Mouse (Mus musculus) liver, embryonic 16.5 days (tissue): ENCODE data around the gene Rabgap1. TPM values are rescaled to one million over a fixed set of nuclear protein-coding genes. Genes with fewer than 3 reads are reported as not detected.
A peak's percentile ranks its signal among the peaks of the same experiment; 100 is the strongest.

ENCODE experiments used
- ATAC-seq: fragments of 200-750 bp; cut with Nextera tagmentation; 2 replicates; pipeline ENCODE4 v1.8.0; 2017; ENCODE audit warnings: low read depth, mild to moderate bottlenecking, moderate number of reproducible peaks, moderate library complexity
- H3K27ac ChIP-seq: fragments of 300-500 bp; sonication (generic); 2 replicates; pipeline ENCODE4 v1.5.1; 2014; ENCODE audit warnings: mild to moderate bottlenecking, low read length
- H3K27me3 ChIP-seq: fragments of 300-500 bp; sonication (generic); 2 replicates; pipeline ENCODE4 v1.6.1; 2014; ENCODE audit warnings: low read depth, low read length, mixed read lengths; ENCODE audit not compliant: control insufficient read depth, insufficient read depth
- H3K36me3 ChIP-seq: fragments of 300-500 bp; sonication (generic); 2 replicates; pipeline ENCODE4 v1.6.1; 2014; ENCODE audit warnings: mild to moderate bottlenecking; ENCODE audit not compliant: control insufficient read depth, insufficient read depth
- H3K4me1 ChIP-seq: fragments of 300-500 bp; sonication (generic); 2 replicates; pipeline ENCODE4 v1.6.1; 2014; ENCODE audit warnings: low read depth, low read length, mixed read lengths; ENCODE audit not compliant: control insufficient read depth
- H3K4me2 ChIP-seq: fragments of 300-500 bp; sonication (generic); 2 replicates; pipeline ENCODE4 v1.6.1; 2014; ENCODE audit warnings: low read depth, low read length, mixed read lengths
- H3K4me3 ChIP-seq: fragments of 300-500 bp; sonication (generic); 2 replicates; pipeline ENCODE4 v1.5.1; 2014; ENCODE audit warnings: low read depth, mild to moderate bottlenecking, low read length
- H3K9ac ChIP-seq: fragments of 300-500 bp; sonication (generic); 2 replicates; pipeline ENCODE4 v1.6.1; 2014; ENCODE audit warnings: low read depth, low read length
- H3K9me3 ChIP-seq: fragments of 300-500 bp; sonication (generic); replicated peaks from 2 replicates; pipeline ENCODE4 v1.6.1; 2016; ENCODE audit warnings: low read length; ENCODE audit not compliant: control insufficient read depth
- WGBS: fragments of 180-500 bp; shearing (Covaris S2); extraction: QIAGEN DNeasy Blood & Tissue Kit; methylation state at CpG from one replicate; pipeline ENCODE4 v1.1.7; 2014; ENCODE audit not compliant: insufficient replicate concordance; 5-methylcytosine and 5-hydroxymethylcytosine counted together
- polyA plus RNA-seq: library from polyadenylated mRNA; unstranded; fragments of >200 nt; fragmentation: Nextera tagmentation; extraction: Ambion mirVana; gene quantifications from 2 replicates; pipeline ENCODE4 v1.2.1, GENCODE M21; 2015

Gene Rabgap1
- polyA plus RNA-seq, 1 experiment from 2014 or later: 7.2 TPM

DNA sequence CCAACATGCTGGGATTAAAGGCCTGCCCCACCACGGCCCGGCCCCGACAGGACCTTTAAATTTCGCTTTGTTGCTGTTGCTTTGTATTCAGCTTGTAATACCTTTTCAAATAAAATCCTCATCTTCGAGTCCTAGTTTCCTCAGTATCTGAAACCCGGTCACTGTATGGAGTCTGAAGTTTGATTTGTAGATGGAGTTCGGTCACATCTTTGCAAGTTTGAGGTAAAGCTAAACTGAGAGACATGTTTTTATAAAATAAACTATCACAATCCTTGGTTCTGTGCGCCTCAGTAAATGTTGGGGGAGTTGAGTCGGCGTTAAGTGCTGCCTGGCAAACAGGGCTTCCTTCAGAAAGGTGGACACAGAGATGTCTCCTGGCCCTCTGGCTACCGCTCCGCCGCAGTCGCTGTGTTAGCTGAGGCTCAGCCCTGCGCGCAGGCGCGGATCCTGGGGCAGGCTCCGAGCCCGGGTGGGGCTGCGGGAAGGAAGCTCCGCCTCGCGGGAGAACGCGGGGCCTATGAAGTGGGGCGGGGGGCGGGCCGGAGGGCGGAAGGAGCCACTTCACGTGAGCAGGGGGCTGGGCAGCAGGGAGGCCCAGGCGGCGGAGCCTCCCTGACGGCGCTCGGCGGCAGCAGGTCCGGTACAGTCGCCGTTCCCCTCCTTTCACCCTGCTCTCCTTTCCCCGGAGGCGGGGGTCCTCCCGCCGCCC lies 8.7 kb downstream of the Rabgap1 start:
- 7% methylated on average over 43 of the region's 44 CpGs for WGBS
- no peaks in the 10 kb centered on the region for H3K27me3 ChIP-seq
- peak; percentile 99 for ATAC-seq

GRCm38 (mm10) chr2:37452376-37452760 lies 9.3 kb downstream of the Rabgap1 start:
- peak overlapping the region; percentile 94 for H3K9ac ChIP-seq
- no peaks in the 10 kb centered on the region for H3K36me3 ChIP-seq
- peaks cover 18% of the 10 kb centered on the region for H3K4me1 ChIP-seq
- peak overlapping the region; percentile 93 for H3K4me3 ChIP-seq
- H3K27ac ChIP-seq: peak overlapping the region; percentile 75
- no peaks in the 10 kb centered on the region for H3K27me3 ChIP-seq
- 0% methylated on average over 22 of the region's 24 CpGs for WGBS
- peak; percentile 44 for ATAC-seq
- H3K9me3 ChIP-seq: no peaks in the 10 kb centered on the region
- H3K4me2 ChIP-seq: peak overlapping the region; percentile 92

More for the DNA sequence above, 8.7 kb downstream of the Rabgap1 start:
- peak overlapping the region; percentile 94 for H3K9ac ChIP-seq
- H3K4me1 ChIP-seq: peaks cover 18% of the 10 kb centered on the region
- H3K36me3 ChIP-seq: no peaks in the 10 kb centered on the region
- peak overlapping the region; percentile 93 for H3K4me3 ChIP-seq
- H3K4me2 ChIP-seq: peak overlapping the region; percentile 92
- peak overlapping the region; percentile 75 for H3K27ac ChIP-seq
- H3K9me3 ChIP-seq: no peaks in the 10 kb centered on the region

- H3K4me2 ChIP-seq: no peak overlapping the region
- H3K9ac ChIP-seq: no peak overlapping the region
- H3K9me3 ChIP-seq: no peaks in the 10 kb centered on the region
Measured at GRCm38 (mm10) chr2:37460707-37461106, 17.6 kb downstream of the Rabgap1 start.

DNA sequence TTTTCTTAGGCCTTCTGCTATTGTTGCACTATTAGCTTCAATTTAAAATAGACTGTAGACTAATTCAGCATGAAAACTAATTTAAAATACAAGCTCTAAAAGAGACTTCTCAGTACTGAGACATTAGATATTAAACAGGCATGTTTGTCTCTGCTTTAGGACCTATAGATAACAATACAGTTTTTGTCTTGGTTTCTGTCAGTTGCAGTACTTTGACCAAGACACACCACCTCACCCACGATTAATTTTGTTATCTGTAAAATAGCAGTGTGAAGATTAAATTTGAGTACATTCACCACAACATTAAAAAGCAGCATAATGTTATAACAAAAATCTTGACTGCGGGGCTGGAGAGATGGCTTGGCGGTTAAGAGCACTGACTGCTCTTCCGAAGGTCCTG lies 23.2 kb downstream of the Rabgap1 start:
- Histone ChIP-seq H3K4me1 (no peaks in the 10 kb centered on the region), H3K4me2 (no peak overlapping the region), H3K27me3 (no peaks in the 10 kb centered on the region), H3K9ac (no peak overlapping the region), H3K9me3 (no peaks in the 10 kb centered on the region), H3K36me3 (peaks cover 7% of the 10 kb centered on the region), H3K4me3 (no peak overlapping the region), H3K27ac (no peak overlapping the region)
- ATAC-seq: no peak
- WGBS: 62% methylated on average over 4 of the region's 4 CpGs

More at GRCm38 (mm10) chr2:37460707-37461106, 17.6 kb downstream of the Rabgap1 start:
- no peaks in the 10 kb centered on the region for H3K27me3 ChIP-seq
- no peaks in the 10 kb centered on the region for H3K4me1 ChIP-seq
- H3K4me3 ChIP-seq: no peak overlapping the region
- H3K27ac ChIP-seq: no peak overlapping the region
- no peak for ATAC-seq
- H3K36me3 ChIP-seq: no peaks in the 10 kb centered on the region
- WGBS: 88% methylated on average over 4 of the region's 4 CpGs

GRCm38 (mm10) chr2:37479559-37479958 lies 36.5 kb downstream of the Rabgap1 start:
- no peaks in the 10 kb centered on the region for H3K4me1 ChIP-seq
- peaks cover 6% of the 10 kb centered on the region; the same call in 1 of the 2 replicates for H3K36me3 ChIP-seq
- no peak overlapping the region for H3K4me3 ChIP-seq
- no peak for ATAC-seq
- H3K9me3 ChIP-seq: no peaks in the 10 kb centered on the region
- no peak overlapping the region for H3K4me2 ChIP-seq
- H3K27me3 ChIP-seq: no peaks in the 10 kb centered on the region
- no peak overlapping the region for H3K9ac ChIP-seq
- H3K27ac ChIP-seq: no peak overlapping the region

- Histone ChIP-seq H3K4me3 (no peak overlapping the region), H3K4me2 (0 out of 2 replicates have a peak overlapping the region, but pooled peaks have one; percentile 22), H3K27me3 (no peaks in the 10 kb centered on the region), H3K9ac (no peak overlapping the region), H3K27ac (no peak overlapping the region), H3K9me3 (no peaks in the 10 kb centered on the region), H3K4me1 (no peaks in the 10 kb centered on the region), H3K36me3 (peaks cover 6% of the 10 kb centered on the region; the same call in 1 of the 2 replicates)
- 51% methylated on average over 2 of the region's 2 CpGs for WGBS
- ATAC-seq: peak; percentile 59
Measured at GRCm38 (mm10) chr2:37480039-37480438, 37.0 kb downstream of the Rabgap1 start.

DNA sequence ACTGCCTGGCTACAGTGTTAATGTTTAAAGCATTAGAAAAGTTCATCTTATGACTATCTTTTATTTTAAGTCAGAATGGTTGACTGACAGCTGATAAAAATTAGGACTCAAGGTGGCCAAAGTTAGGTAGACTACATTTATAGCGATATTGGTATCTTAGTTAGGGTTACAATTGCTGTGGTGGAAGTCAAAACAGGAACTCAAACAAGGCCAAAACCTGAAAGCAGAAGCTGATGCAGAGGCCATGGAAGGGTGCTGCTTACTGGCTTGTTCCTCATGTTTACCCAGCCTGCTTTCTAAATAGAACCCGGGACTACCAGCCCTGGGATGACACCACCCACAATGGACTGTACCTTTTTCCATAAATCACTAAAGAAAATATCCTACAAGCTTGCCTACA lies 41.1 kb downstream of the Rabgap1 start:
- whole genome bisulfite sequencing: 49% methylated on average over 2 of the region's 2 CpGs
- Histone ChIP-seq H3K9ac (no peak overlapping the region), H3K27ac (no peak overlapping the region), H3K4me2 (no peak overlapping the region), H3K4me3 (no peak overlapping the region), H3K4me1 (peaks cover 6% of the 10 kb centered on the region), H3K36me3 (no peaks in the 10 kb centered on the region; the same call in 1 of the 2 replicates), H3K9me3 (no peaks in the 10 kb centered on the region), H3K27me3 (no peaks in the 10 kb centered on the region)
- ATAC-seq: no peak

DNA sequence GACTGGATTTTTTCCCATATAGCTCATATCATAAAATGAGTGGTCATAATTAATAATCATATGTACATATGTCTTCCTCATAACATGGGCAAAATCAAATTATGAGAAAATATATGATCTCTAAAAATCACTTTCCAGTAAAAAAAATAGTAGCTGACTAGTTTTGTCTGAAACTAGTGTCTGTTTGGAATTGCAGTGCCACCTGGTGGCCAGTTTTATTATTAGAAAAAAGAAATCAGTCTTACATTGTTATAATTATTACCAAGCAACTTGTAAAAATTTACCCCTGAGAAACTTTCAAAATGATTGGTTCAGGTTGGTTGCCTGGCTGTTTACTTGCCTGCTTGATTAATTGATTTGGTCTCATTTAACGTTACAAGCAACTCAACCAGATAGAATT lies 42.3 kb downstream of the Rabgap1 start:
- ATAC-seq: no peak
- 78% methylated on average over 1 of the region's 1 CpGs for WGBS
- H3K9me3 ChIP-seq: no peaks in the 10 kb centered on the region
- H3K36me3 ChIP-seq: no peaks in the 10 kb centered on the region; the same call in 1 of the 2 replicates
- H3K4me3 ChIP-seq: no peak overlapping the region
- H3K4me2 ChIP-seq: no peak overlapping the region
- no peaks in the 10 kb centered on the region for H3K27me3 ChIP-seq
- H3K27ac ChIP-seq: no peak overlapping the region
- H3K9ac ChIP-seq: no peak overlapping the region
- peaks cover 6% of the 10 kb centered on the region for H3K4me1 ChIP-seq

DNA sequence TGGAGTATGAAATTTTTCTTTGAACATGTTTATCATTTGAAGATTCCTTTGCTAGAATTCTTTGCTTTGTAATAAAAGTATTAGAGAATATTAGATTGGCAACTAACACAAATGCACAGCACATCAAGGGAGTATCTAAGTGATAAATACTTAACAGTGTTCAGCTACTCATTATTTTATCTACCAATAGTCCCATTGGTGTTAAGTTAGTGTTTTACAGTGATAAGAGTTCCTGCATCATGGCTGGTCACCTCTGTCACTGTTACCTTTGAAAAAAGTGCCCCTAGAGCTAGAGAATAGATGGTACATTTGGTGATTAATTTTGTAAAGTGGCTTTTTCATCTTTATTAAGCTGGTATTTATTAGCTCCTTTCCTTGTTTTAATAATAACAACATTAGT lies 43.3 kb downstream of the Rabgap1 start:
- Histone ChIP-seq H3K27me3 (no peaks in the 10 kb centered on the region), H3K36me3 (no peaks in the 10 kb centered on the region; the same call in 1 of the 2 replicates), H3K4me2 (no peak overlapping the region), H3K27ac (no peak overlapping the region), H3K9me3 (no peaks in the 10 kb centered on the region), H3K4me3 (no peak overlapping the region), H3K9ac (no peak overlapping the region), H3K4me1 (peaks cover 6% of the 10 kb centered on the region)
- peak; percentile 82 for ATAC-seq
